Mouse (Mus musculus): Measurements from ENCODE around the gene Tec. TPM values are rescaled to one million over a fixed set of nuclear protein-coding genes. Genes with fewer than 3 reads are reported as not detected.

Tec gene
- total and polyA plus RNA-seq, 2 experiments from 2014 or later, result 2.1 to 4.0 TPM

GRCm38 (mm10) chr5:72844776-72845495 is 23.3 kb downstream of the Tec start:
- no peak for TF ChIP-seq CTCF (IDR thresholded peaks at IDR 0.05; ENCODE audit: low read depth)
- DNase-seq (no peak), ATAC-seq (no peak)
- Histone ChIP-seq H3K4me1 (ENCODE audit: insufficient read depth) (peaks cover 7% of the 10 kb centered on the region; the same call in 1 of the 2 replicates), H3K27ac (ENCODE audit: low read depth, low read length) (no peak overlapping the region), H3K27me3 (ENCODE audit: insufficient read depth, low read length) (no peaks in the 10 kb centered on the region), H3K9me3 (ENCODE audit: low read length) (0 out of 2 replicates have a peak, but pooled peaks cover 6% of the 10 kb centered on the region), H3K4me2 (ENCODE audit: low read depth) (no peak overlapping the region), H3K4me3 (ENCODE audit: low read depth, low read length) (no peak overlapping the region), H3K9ac (no peak overlapping the region), H3K36me3 (ENCODE audit: insufficient read depth) (no peaks in the 10 kb centered on the region)
- WGBS, result 79% methylated on average over 7 of the region's 7 CpGs

DNA sequence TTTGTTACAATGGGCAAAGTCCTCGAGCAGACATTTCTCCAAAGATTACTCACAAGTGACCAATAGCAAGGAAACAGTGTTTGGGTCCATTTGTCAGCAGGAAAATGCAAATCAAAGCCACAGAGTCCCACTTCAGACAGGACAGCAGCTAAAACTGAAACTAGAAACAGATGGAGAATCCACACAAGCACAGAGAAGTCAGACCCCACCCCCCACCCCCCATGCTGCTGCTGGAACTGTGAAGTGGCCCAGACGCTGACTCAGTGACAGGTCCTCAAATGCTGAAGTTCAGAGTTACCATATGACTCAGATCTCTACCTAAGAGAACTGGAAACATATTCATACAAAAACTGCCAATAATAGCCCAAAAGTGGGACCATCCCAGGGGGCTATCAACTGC is 24.0 kb downstream of the Tec start:
- H3K36me3 ChIP-seq (ENCODE audit: insufficient read depth), result no peaks in the 10 kb centered on the region
- H3K4me2 ChIP-seq (ENCODE audit: low read depth), result no peak overlapping the region
- H3K27ac ChIP-seq (ENCODE audit: low read depth, low read length), result no peak overlapping the region
- WGBS, result 49% methylated on average over 2 of the region's 2 CpGs
- H3K4me3 ChIP-seq (ENCODE audit: low read depth, low read length), result no peak overlapping the region
- ATAC-seq (no peak), DNase-seq (no peak)
- H3K4me1 ChIP-seq (ENCODE audit: insufficient read depth), result peaks cover 7% of the 10 kb centered on the region; the same call in 1 of the 2 replicates
- no peaks in the 10 kb centered on the region for H3K27me3 ChIP-seq (ENCODE audit: insufficient read depth, low read length)
- H3K9ac ChIP-seq, result no peak overlapping the region
- no peak for TF ChIP-seq CTCF (IDR thresholded peaks at IDR 0.05; ENCODE audit: low read depth)
- 0 out of 2 replicates have a peak, but pooled peaks cover 6% of the 10 kb centered on the region for H3K9me3 ChIP-seq (ENCODE audit: low read length)

DNA sequence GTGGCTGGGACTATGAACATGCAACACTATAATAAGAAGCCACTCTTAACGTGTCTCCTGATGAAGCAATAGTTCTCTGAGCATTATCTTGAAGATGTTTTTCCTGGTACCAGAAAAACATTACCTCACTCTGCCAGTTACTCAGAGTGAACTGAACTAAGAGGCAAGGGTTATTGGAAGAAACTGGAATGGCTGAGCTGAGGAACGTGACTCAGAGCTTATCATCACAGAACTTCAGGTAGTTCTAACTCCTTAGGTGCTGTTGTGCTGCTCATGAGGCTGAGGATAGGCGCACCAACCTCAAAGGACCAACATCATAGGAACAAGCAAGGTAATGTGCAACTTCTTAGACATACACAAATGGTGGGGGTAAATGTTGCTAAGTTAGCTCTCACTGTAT is 28.6 kb downstream of the Tec start:
- WGBS, result 89% methylated on average over 3 of the region's 3 CpGs
- H3K36me3 ChIP-seq (ENCODE audit: insufficient read depth), result no peaks in the 10 kb centered on the region
- H3K9me3 ChIP-seq (ENCODE audit: low read length), result 0 out of 2 replicates have a peak, but pooled peaks cover 6% of the 10 kb centered on the region
- no peaks in the 10 kb centered on the region for H3K27me3 ChIP-seq (ENCODE audit: insufficient read depth, low read length)
- H3K4me2 ChIP-seq (ENCODE audit: low read depth), result no peak overlapping the region
- H3K4me3 ChIP-seq (ENCODE audit: low read depth, low read length), result no peak overlapping the region
- no peak for DNase-seq
- TF ChIP-seq CTCF (IDR thresholded peaks at IDR 0.05; ENCODE audit: low read depth), result no peak
- H3K27ac ChIP-seq (ENCODE audit: low read depth, low read length), result no peak overlapping the region
- H3K4me1 ChIP-seq (ENCODE audit: insufficient read depth), result no peaks in the 10 kb centered on the region
- no peak for ATAC-seq
- H3K9ac ChIP-seq, result no peak overlapping the region

DNA sequence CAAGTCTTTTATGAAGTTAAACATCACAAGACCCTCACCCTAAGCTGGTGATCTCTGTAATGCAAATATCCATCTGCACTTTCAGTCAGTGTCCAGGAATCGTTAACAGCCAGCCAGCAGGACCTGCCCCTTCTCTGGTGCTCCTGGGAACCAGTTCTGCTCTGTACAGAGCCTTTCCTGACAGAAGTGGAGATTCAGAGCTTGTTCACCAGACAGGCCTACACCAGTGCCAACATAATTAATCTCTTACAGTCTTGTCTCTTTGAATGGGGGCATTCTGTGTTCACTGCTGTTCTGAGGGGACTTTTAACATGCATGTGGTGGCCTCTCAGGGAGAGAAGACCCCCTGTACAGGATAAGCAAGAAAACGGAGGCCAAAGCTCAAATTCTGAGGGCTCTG is 29.3 kb downstream of the Tec start:
- H3K4me3 ChIP-seq (ENCODE audit: low read depth, low read length), result no peak overlapping the region
- 0 out of 2 replicates have a peak, but pooled peaks cover 6% of the 10 kb centered on the region for H3K9me3 ChIP-seq (ENCODE audit: low read length)
- WGBS, result 35% methylated on average over 2 of the region's 2 CpGs
- no peak overlapping the region for H3K9ac ChIP-seq
- H3K27ac ChIP-seq (ENCODE audit: low read depth, low read length), result no peak overlapping the region
- H3K4me2 ChIP-seq (ENCODE audit: low read depth), result no peak overlapping the region
- H3K36me3 ChIP-seq (ENCODE audit: insufficient read depth), result no peaks in the 10 kb centered on the region
- H3K4me1 ChIP-seq (ENCODE audit: insufficient read depth), result no peaks in the 10 kb centered on the region
- no peak for TF ChIP-seq CTCF (IDR thresholded peaks at IDR 0.05; ENCODE audit: low read depth)
- DNase-seq (no peak), ATAC-seq (no peak; the same call in 1 of the 2 replicates)
- no peaks in the 10 kb centered on the region for H3K27me3 ChIP-seq (ENCODE audit: insufficient read depth, low read length)

DNA sequence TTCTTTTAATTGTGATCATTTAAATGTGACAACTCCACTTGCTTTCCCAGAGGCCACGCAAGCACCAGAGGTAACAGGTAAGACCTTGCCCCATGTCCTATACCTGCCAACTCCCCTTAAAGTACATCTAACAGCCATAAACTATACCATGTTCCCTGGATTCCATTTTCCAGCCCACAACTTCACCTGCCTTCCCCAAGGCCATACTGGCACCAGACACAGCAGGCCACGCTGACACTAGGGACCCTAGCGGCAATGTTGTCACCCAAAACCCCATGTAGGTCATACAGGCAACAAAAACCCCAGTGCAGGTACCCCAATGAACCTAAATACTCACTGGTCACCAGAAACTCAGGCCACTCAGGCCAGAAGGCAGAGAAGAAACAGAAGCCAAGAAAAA is 32.6 kb downstream of the Tec start:
- WGBS, result 94% methylated on average over 3 of the region's 3 CpGs
- H3K27me3 ChIP-seq (ENCODE audit: insufficient read depth, low read length), result no peaks in the 10 kb centered on the region
- no peak for DNase-seq
- ATAC-seq, result no peak
- H3K4me3 ChIP-seq (ENCODE audit: low read depth, low read length), result no peak overlapping the region
- no peak overlapping the region for H3K9ac ChIP-seq
- 0 out of 2 replicates have a peak, but pooled peaks cover 4% of the 10 kb centered on the region for H3K9me3 ChIP-seq (ENCODE audit: low read length)
- no peak overlapping the region for H3K27ac ChIP-seq (ENCODE audit: low read depth, low read length)
- no peak overlapping the region for H3K4me2 ChIP-seq (ENCODE audit: low read depth)
- no peaks in the 10 kb centered on the region for H3K4me1 ChIP-seq (ENCODE audit: insufficient read depth)
- no peaks in the 10 kb centered on the region for H3K36me3 ChIP-seq (ENCODE audit: insufficient read depth)
- no peak for TF ChIP-seq CTCF (IDR thresholded peaks at IDR 0.05; ENCODE audit: low read depth)

- H3K27me3 ChIP-seq (ENCODE audit: insufficient read depth, low read length), result no peaks in the 10 kb centered on the region
- no peaks in the 10 kb centered on the region for H3K4me1 ChIP-seq (ENCODE audit: insufficient read depth)
- no peak overlapping the region for H3K4me3 ChIP-seq (ENCODE audit: low read depth, low read length)
- H3K36me3 ChIP-seq (ENCODE audit: insufficient read depth), result no peaks in the 10 kb centered on the region
- no peak for ATAC-seq
- no peak overlapping the region for H3K27ac ChIP-seq (ENCODE audit: low read depth, low read length)
- H3K4me2 ChIP-seq (ENCODE audit: low read depth), result no peak overlapping the region
- no peak for DNase-seq
- 72% methylated on average over 15 of the region's 15 CpGs for WGBS
- TF ChIP-seq CTCF (IDR thresholded peaks at IDR 0.05; ENCODE audit: low read depth), result no peak
- no peaks in the 10 kb centered on the region for H3K9me3 ChIP-seq (ENCODE audit: low read length)
- no peak overlapping the region for H3K9ac ChIP-seq
These were observed 35.1 kb downstream of the Tec start for GRCm38 (mm10) chr5:72832904-72833765.

DNA sequence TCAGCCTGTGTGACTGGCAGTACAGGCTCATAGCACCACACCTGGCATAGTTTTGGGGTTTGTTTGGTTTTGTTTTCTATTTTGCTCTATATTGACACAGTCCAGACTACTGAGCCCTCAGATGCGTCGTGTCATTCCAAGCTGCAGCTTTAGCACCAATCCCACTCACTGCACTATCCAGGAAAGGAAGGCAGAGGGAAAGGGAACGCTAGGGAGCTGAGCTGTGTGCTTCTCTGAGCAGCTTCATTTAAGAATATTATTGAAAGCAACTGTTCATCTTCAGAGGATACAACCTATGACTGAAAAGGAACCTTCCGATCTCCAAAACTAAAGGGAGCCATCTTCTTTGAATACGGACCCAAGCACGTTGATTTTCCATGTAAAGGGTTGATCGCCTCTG is 36.1 kb downstream of the Tec start:
- no peaks in the 10 kb centered on the region for H3K27me3 ChIP-seq (ENCODE audit: insufficient read depth, low read length)
- no peak overlapping the region for H3K27ac ChIP-seq (ENCODE audit: low read depth, low read length)
- H3K9me3 ChIP-seq (ENCODE audit: low read length), result no peaks in the 10 kb centered on the region
- no peak for TF ChIP-seq CTCF (IDR thresholded peaks at IDR 0.05; ENCODE audit: low read depth)
- no peak overlapping the region for H3K9ac ChIP-seq
- no peaks in the 10 kb centered on the region for H3K4me1 ChIP-seq (ENCODE audit: insufficient read depth)
- ATAC-seq, result no peak
- no peaks in the 10 kb centered on the region for H3K36me3 ChIP-seq (ENCODE audit: insufficient read depth)
- H3K4me3 ChIP-seq (ENCODE audit: low read depth, low read length), result no peak overlapping the region
- DNase-seq, result no peak
- 93% methylated on average over 7 of the region's 7 CpGs for WGBS
- H3K4me2 ChIP-seq (ENCODE audit: low read depth), result no peak overlapping the region

Measured in forebrain, postnatal 0 days (tissue).